Mouse (Mus musculus) testis, adult 2 months (tissue): ENCODE results near the gene Tmem203.

Source experiments
- CTCF ChIP-seq: fragments of 200-500 bp; IDR thresholded peaks from 2 replicates; pipeline ENCODE4 v1.5.1; 2012; ENCODE audit warnings: low read depth, mild to moderate bottlenecking, inconsistent platforms, low read length, moderate library complexity; ENCODE audit not compliant: control insufficient read depth, insufficient read depth, insufficient replicate concordance
- POLR2A ChIP-seq: fragments of 200-500 bp; IDR thresholded peaks from 2 replicates; pipeline ENCODE4 v1.6.1; 2012; ENCODE audit warnings: low read depth, mild to moderate bottlenecking, inconsistent platforms, low read length, moderate library complexity; ENCODE audit not compliant: control insufficient read depth

- TF ChIP-seq POLR2A = no peak
- no peak for TF ChIP-seq CTCF
Observed at GRCm38 (mm10) chr2:25226864-25227263, 28.4 kb upstream of the Tmem203 start.
